Mouse (Mus musculus) myocyte (in vitro differentiated cells): ENCODE measurements around the gene Mast4. TPM values are rescaled to one million over a fixed set of nuclear protein-coding genes. Genes with fewer than 3 reads are reported as not detected.

ENCODE experiments used
- H3K27me3 ChIP-seq: one replicate; pipeline ENCODE4 v1.6.1; 2011; ENCODE audit not compliant: control insufficient read depth, insufficient read depth, insufficient read length
- H3K36me3 ChIP-seq: one replicate; pipeline ENCODE4 v1.6.1; 2011; ENCODE audit not compliant: control insufficient read depth, insufficient read depth
- H3K4me2 ChIP-seq: one replicate; pipeline ENCODE4 v1.6.1; 2011; ENCODE audit warnings: low read depth, control low read depth
- H3K4me3 ChIP-seq: one replicate; pipeline ENCODE4 v1.5.1; 2011; ENCODE audit warnings: mild to moderate bottlenecking, control low read depth, moderate library complexity
- H3K79me2 ChIP-seq: one replicate; pipeline ENCODE4 v1.6.1; 2011; ENCODE audit not compliant: control insufficient read depth, insufficient read depth
- H3ac ChIP-seq: one replicate; pipeline ENCODE4 v1.6.1; 2011; ENCODE audit not compliant: control insufficient read depth, insufficient read length
- CEBPB ChIP-seq: IDR thresholded peaks from 2 replicates; pipeline ENCODE4 v1.6.1; 2011; ENCODE audit warnings: mild to moderate bottlenecking, moderate library complexity; ENCODE audit not compliant: poor library complexity, insufficient read depth, severe bottlenecking
- E2F4 ChIP-seq: IDR thresholded peaks from one replicate; pipeline ENCODE4 v1.6.1; 2011; ENCODE audit warnings: mild to moderate bottlenecking, control low read depth, moderate library complexity; ENCODE audit not compliant: insufficient read depth
- MAX ChIP-seq: IDR thresholded peaks from one replicate; pipeline ENCODE4 v1.6.1; 2011; ENCODE audit warnings: low read depth, mild to moderate bottlenecking, control low read depth
- MYOD1 ChIP-seq, 3 experiments: IDR thresholded peaks; one replicate each; pipeline ENCODE4 v1.6.1; 2011; ENCODE audit warnings: control low read depth in 2 of 3, low read depth in 2 of 3, mild to moderate bottlenecking in 2 of 3, moderate library complexity in 1 of 3; ENCODE audit not compliant: insufficient read length in 2 of 3, control insufficient read depth in 1 of 3
- MYOG ChIP-seq, 3 experiments: IDR thresholded peaks; one replicate each; pipeline ENCODE4 v1.6.1; 2011; ENCODE audit warnings: control low read depth in 2 of 3, low read depth in 2 of 3, mild to moderate bottlenecking in 2 of 3; ENCODE audit not compliant: insufficient read length in 2 of 3, control insufficient read depth in 1 of 3, insufficient read depth in 1 of 3
- POLR2A ChIP-seq: IDR thresholded peaks from one replicate; pipeline ENCODE4 v1.6.1; 2011; ENCODE audit warnings: low read depth, mild to moderate bottlenecking, control low read depth, moderate library complexity; ENCODE audit not compliant: insufficient read length
- POLR2AphosphoS2 ChIP-seq: IDR thresholded peaks from one replicate; pipeline ENCODE4 v1.6.1; 2011; ENCODE audit warnings: low read depth, control low read depth; ENCODE audit not compliant: insufficient read length
- REST ChIP-seq: IDR thresholded peaks from one replicate; pipeline ENCODE4 v1.6.1; 2011; ENCODE audit warnings: mild to moderate bottlenecking, control low read depth, moderate library complexity; ENCODE audit not compliant: insufficient read depth, insufficient read length
- SRF ChIP-seq: IDR thresholded peaks from one replicate; pipeline ENCODE4 v1.6.1; 2011; ENCODE audit warnings: low read depth; ENCODE audit not compliant: control insufficient read depth, insufficient read length
- TCF12 ChIP-seq: IDR thresholded peaks from one replicate; pipeline ENCODE4 v1.6.1; 2011; ENCODE audit warnings: mild to moderate bottlenecking, control low read depth; ENCODE audit not compliant: poor library complexity, insufficient read depth, severe bottlenecking
- TCF3 ChIP-seq: IDR thresholded peaks from one replicate; pipeline ENCODE4 v1.6.1; 2011; ENCODE audit warnings: low read depth, control low read depth; ENCODE audit not compliant: insufficient read length
- USF1 ChIP-seq: IDR thresholded peaks from one replicate; pipeline ENCODE4 v1.6.1; 2011; ENCODE audit warnings: low read depth, mild to moderate bottlenecking, control low read depth, moderate library complexity
- polyA plus RNA-seq: library from polyadenylated mRNA; unstranded; fragments of >200 nt; fragmentation: generic; extraction: Trizol; gene quantifications from one replicate; pipeline ENCODE4 v1.2.1, GENCODE M21; 2012; ENCODE audit warnings: missing spikeins

Mast4 gene
- polyA plus RNA-seq, 1 experiment, result 15.0 TPM

- no peak overlapping the region for H3K4me3 ChIP-seq
- H3K36me3 ChIP-seq, result peaks cover 8% of the 10 kb centered on the region
- H3ac ChIP-seq, result no peak overlapping the region
- no peaks in the 10 kb centered on the region for H3K27me3 ChIP-seq
- H3K4me2 ChIP-seq, result no peak overlapping the region
- peaks cover 95% of the 10 kb centered on the region for H3K79me2 ChIP-seq
- no peak for TF ChIP-seq CEBPB
- TF ChIP-seq MYOD1 (IDR thresholded peaks at IDR 0.05; ENCODE audit: control insufficient read depth in 1 of 3, insufficient read length in 2 of 3, low read depth in 2 of 3), result no peak
- TF ChIP-seq REST, result no peak
- no peak for TF ChIP-seq TCF3
- TF ChIP-seq MAX, result no peak
- TF ChIP-seq TCF12, result no peak
- no peak for TF ChIP-seq SRF
- no peak for TF ChIP-seq POLR2AphosphoS2
- TF ChIP-seq POLR2A, result no peak
Observed at GRCm38 (mm10) chr13:102871380-102872104, 462.8 kb downstream of the Mast4 start.

DNA sequence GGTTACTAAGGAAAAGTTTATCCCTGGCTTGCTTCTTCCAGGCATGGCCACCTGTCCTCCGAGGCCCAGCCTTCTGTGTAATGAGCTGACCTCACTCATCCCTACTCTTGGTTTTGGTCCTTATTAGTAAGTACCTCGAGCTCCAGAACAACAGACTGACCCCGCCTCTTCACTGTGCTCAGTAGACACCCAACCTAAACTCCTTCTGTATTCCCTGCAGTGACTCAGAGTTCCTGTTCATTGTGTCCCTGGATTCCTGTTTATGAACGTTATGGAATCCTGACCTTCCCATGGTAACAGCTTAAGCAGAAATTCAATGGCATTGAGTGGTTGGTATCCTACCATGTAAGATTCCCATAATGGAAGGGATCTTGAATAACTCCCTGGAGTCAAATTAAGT lies 464.8 kb downstream of the Mast4 start:
- Histone ChIP-seq H3K36me3 (peaks cover 8% of the 10 kb centered on the region), H3K4me3 (no peak overlapping the region), H3K4me2 (no peak overlapping the region), H3K79me2 (peaks cover 89% of the 10 kb centered on the region), H3K27me3 (no peaks in the 10 kb centered on the region), H3ac (no peak overlapping the region)
- TF ChIP-seq E2F4, result no peak
- TF ChIP-seq MYOD1 (IDR thresholded peaks at IDR 0.05; ENCODE audit: control insufficient read depth in 1 of 3, insufficient read length in 2 of 3, low read depth in 2 of 3), result peak in 1 of 3 experiments; percentile 70

DNA sequence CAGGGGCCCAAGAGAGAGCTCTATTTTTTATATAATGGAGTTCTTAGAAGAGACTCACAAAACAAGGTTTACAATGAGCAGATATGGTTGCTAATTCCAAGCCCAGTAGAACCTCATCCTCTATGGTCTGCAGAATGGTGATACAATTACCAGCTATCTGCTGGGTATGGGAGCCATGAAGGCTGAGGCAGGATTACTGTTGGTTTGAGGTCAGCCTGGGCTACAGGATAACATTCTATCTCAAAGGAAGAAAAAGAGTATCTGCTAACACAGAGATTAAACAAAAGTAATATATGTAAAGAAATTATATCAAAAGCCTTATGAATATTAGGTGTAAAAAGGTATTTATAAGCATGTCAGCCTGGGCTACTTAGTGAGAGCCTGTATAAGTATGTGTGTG lies 467.5 kb downstream of the Mast4 start:
- TF ChIP-seq POLR2A, result no peak
- TF ChIP-seq TCF12, result no peak
- Histone ChIP-seq H3K4me3 (no peak overlapping the region), H3K4me2 (no peak overlapping the region), H3K79me2 (peaks cover 82% of the 10 kb centered on the region), H3K36me3 (peaks cover 8% of the 10 kb centered on the region), H3K27me3 (no peaks in the 10 kb centered on the region), H3ac (no peak overlapping the region)

DNA sequence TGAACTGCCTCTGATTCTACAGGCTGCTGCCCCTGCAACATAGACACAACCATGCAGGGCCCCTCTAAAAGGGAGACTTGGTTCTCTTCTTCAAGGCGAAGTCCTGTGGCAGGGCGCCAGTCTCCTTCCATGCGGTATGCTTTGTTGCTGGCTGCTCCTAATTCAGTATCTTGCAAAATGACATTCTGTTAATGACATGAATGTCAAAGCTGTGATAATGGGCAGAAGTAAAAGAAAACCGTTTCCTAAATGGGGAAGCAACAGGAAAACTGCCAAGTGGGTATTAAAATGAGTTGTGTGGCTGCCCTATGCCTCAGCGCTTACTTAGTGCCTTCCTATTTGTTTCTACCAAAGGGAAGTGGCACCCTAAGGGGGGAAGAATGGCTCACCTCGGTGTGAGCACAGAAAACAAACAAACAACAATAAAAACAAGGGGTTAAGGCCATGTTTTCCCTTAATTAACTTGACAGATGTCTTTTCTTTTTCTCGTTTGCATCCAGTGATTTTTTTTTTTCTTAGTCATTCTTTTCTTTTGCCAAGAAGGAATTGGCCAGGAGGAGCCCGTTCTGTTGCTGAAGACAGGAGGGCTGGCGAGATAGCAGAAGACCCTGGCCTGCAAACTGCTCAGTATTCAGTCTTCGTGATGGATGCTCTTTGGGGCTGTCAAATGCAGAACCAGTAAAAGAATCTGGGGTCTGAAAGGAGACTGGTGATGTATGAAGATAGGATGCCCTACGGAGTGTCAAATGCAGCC lies 468.1 kb downstream of the Mast4 start:
- Histone ChIP-seq H3K79me2 (peaks cover 82% of the 10 kb centered on the region), H3K4me3 (no peak overlapping the region), H3K36me3 (peaks cover 8% of the 10 kb centered on the region), H3K27me3 (no peaks in the 10 kb centered on the region), H3ac (no peak overlapping the region), H3K4me2 (no peak overlapping the region)
- TF ChIP-seq POLR2AphosphoS2 (no peak), USF1 (no peak), POLR2A (no peak), SRF (no peak), MYOG (IDR thresholded peaks at IDR 0.05; ENCODE audit: control insufficient read depth in 1 of 3, insufficient read depth in 1 of 3, insufficient read length in 2 of 3, low read depth in 2 of 3) (no peak), TCF3 (no peak)

GRCm38 (mm10) chr13:102865494-102865893 lies 468.8 kb downstream of the Mast4 start:
- H3ac ChIP-seq, result no peak overlapping the region
- H3K27me3 ChIP-seq, result no peaks in the 10 kb centered on the region
- H3K79me2 ChIP-seq, result peaks cover 82% of the 10 kb centered on the region
- no peak overlapping the region for H3K4me2 ChIP-seq
- no peak for TF ChIP-seq MYOD1 (IDR thresholded peaks at IDR 0.05; ENCODE audit: control insufficient read depth in 1 of 3, insufficient read length in 2 of 3, low read depth in 2 of 3)
- TF ChIP-seq MYOG (IDR thresholded peaks at IDR 0.05; ENCODE audit: control insufficient read depth in 1 of 3, insufficient read depth in 1 of 3, insufficient read length in 2 of 3, low read depth in 2 of 3), result no peak
- no peak for TF ChIP-seq SRF
- H3K4me3 ChIP-seq, result no peak overlapping the region
- peaks cover 8% of the 10 kb centered on the region for H3K36me3 ChIP-seq
